Mouse (Mus musculus) ovary, postnatal 10 days (tissue): ENCODE data around the gene Mpz.
"Not testable (repeated sequence)": the region's sequence is repeated elsewhere in the genome, so short reads cannot be mapped to it uniquely, and the experiment has no call there.

Experiments used
- DNase-seq: peaks from one replicate; pipeline ENCODE4 v3.0.0; 2022; ENCODE audit warnings: low spot score

Gene Mpz

GRCm38 (mm10) chr1:171130971-171131370 lies 19.5 kb upstream of the Mpz start:
- DNase-seq = no peak

- no peak for DNase-seq
Observed at GRCm38 (mm10) chr1:171135600-171135999, 14.9 kb upstream of the Mpz start.

GRCm38 (mm10) chr1:171137486-171138155 lies 12.9 kb upstream of the Mpz start:
- DNase-seq = not testable (repeated sequence)

GRCm38 (mm10) chr1:171142981-171143380 lies 7.5 kb upstream of the Mpz start:
- DNase-seq = not testable (repeated sequence)

- peak; percentile 10 for DNase-seq
Observed at GRCm38 (mm10) chr1:171150838-171151391, 404 bp downstream of the Mpz start.

- no peak for DNase-seq
Observed at GRCm38 (mm10) chr1:171151966-171152365, 1.5 kb downstream of the Mpz start.

- DNase-seq = no peak
Observed at GRCm38 (mm10) chr1:171156644-171157043, 6.1 kb downstream of the Mpz start.

GRCm38 (mm10) chr1:171157965-171158364 lies 7.5 kb downstream of the Mpz start:
- no peak for DNase-seq

- no peak for DNase-seq
Observed at GRCm38 (mm10) chr1:171159485-171159975, 9.0 kb downstream of the Mpz start.

- no peak for DNase-seq
Observed at GRCm38 (mm10) chr1:171162526-171162925, 12.0 kb downstream of the Mpz start.

GRCm38 (mm10) chr1:171164258-171164657 lies 13.7 kb downstream of the Mpz start:
- no peak for DNase-seq

- no peak for DNase-seq
Observed at GRCm38 (mm10) chr1:171165629-171166345, 15.3 kb downstream of the Mpz start.

- DNase-seq = no peak
Observed at GRCm38 (mm10) chr1:171168906-171169305, 18.4 kb downstream of the Mpz start.

- DNase-seq = no peak
Observed at GRCm38 (mm10) chr1:171169913-171170312, 19.4 kb downstream of the Mpz start.

- no peak for DNase-seq
Observed at GRCm38 (mm10) chr1:171171138-171171537, 20.6 kb downstream of the Mpz start.

GRCm38 (mm10) chr1:171172779-171173178 lies 22.3 kb downstream of the Mpz start:
- no peak for DNase-seq

- DNase-seq = no peak
Observed at GRCm38 (mm10) chr1:171179487-171180171, 29.1 kb downstream of the Mpz start.

GRCm38 (mm10) chr1:171183025-171183424 lies 32.5 kb downstream of the Mpz start:
- DNase-seq = no peak

GRCm38 (mm10) chr1:171183620-171184019 lies 33.1 kb downstream of the Mpz start:
- no peak for DNase-seq

- DNase-seq = no peak
Observed at GRCm38 (mm10) chr1:171184314-171184713, 33.8 kb downstream of the Mpz start.

- no peak for DNase-seq
Observed at GRCm38 (mm10) chr1:171185655-171186054, 35.1 kb downstream of the Mpz start.

GRCm38 (mm10) chr1:171187851-171188700 lies 37.6 kb downstream of the Mpz start:
- DNase-seq = no peak
